Mouse (Mus musculus) liver, embryonic 12.5 days (tissue): ENCODE results near the gene Setd5. TPM values are rescaled to one million over a fixed set of nuclear protein-coding genes. Genes with fewer than 3 reads are reported as not detected.

ENCODE experiments used
- ATAC-seq: fragments of 200-750 bp; cut with Nextera tagmentation; 2 replicates; pipeline ENCODE4 v1.8.0; 2017; ENCODE audit warnings: moderate number of reproducible peaks, mild to moderate bottlenecking, moderate library complexity
- H3K27ac ChIP-seq: fragments of 300-500 bp; sonication (generic); 2 replicates; pipeline ENCODE4 v1.5.1; 2016; ENCODE audit warnings: mild to moderate bottlenecking
- H3K27me3 ChIP-seq: fragments of 300-500 bp; sonication (generic); replicated peaks from 2 replicates; pipeline ENCODE4 v1.6.1; 2016; ENCODE audit warnings: mild to moderate bottlenecking, moderate library complexity
- H3K36me3 ChIP-seq: fragments of 300-500 bp; sonication (generic); 2 replicates; pipeline ENCODE4 v1.6.1; 2016; ENCODE audit warnings: mild to moderate bottlenecking, moderate library complexity
- H3K4me1 ChIP-seq: fragments of 300-500 bp; sonication (generic); 2 replicates; pipeline ENCODE4 v1.6.1; 2016
- H3K4me2 ChIP-seq: fragments of 300-500 bp; sonication (generic); 2 replicates; pipeline ENCODE4 v1.6.1; 2016; ENCODE audit warnings: mild to moderate bottlenecking, moderate library complexity
- H3K4me3 ChIP-seq: fragments of 300-500 bp; sonication (generic); 2 replicates; pipeline ENCODE4 v1.5.1; 2016; ENCODE audit warnings: mild to moderate bottlenecking, moderate library complexity
- H3K9ac ChIP-seq: fragments of 300-500 bp; sonication (generic); 2 replicates; pipeline ENCODE4 v1.6.1; 2016; ENCODE audit warnings: mild to moderate bottlenecking, moderate library complexity
- H3K9me3 ChIP-seq: fragments of 300-500 bp; sonication (generic); replicated peaks from 2 replicates; pipeline ENCODE4 v1.6.1; 2016; ENCODE audit warnings: mild to moderate bottlenecking, moderate library complexity
- WGBS: fragments of 180-500 bp; shearing (Covaris S2); methylation state at CpG from one replicate; pipeline ENCODE4 v1.1.7; 2016; ENCODE audit not compliant: insufficient replicate concordance; 5-methylcytosine and 5-hydroxymethylcytosine counted together
- polyA plus RNA-seq: library from polyadenylated mRNA; unstranded; fragments of >200 nt; fragmentation: Nextera tagmentation; extraction: Ambion mirVana; gene quantifications from 2 replicates; pipeline ENCODE4 v1.2.1, GENCODE M21; 2016

The Setd5 gene
- polyA plus RNA-seq, 1 experiment from 2014 or later: 27.2 TPM

- Histone ChIP-seq H3K9ac (no peak overlapping the region), H3K4me3 (no peak overlapping the region), H3K4me2 (no peak overlapping the region), H3K27me3 (peaks cover 4% of the 10 kb centered on the region; the same call in 1 of the 2 replicates), H3K27ac (no peak overlapping the region), H3K9me3 (no peaks in the 10 kb centered on the region), H3K4me1 (no peaks in the 10 kb centered on the region), H3K36me3 (no peaks in the 10 kb centered on the region)
- WGBS: 23% methylated on average over 14 of the region's 14 CpGs
- ATAC-seq: no peak
Measured at GRCm38 (mm10) chr6:113178286-113179194, 101.4 kb downstream of the Setd5 start.

GRCm38 (mm10) chr6:113179195-113179733 lies 102.1 kb downstream of the Setd5 start:
- Histone ChIP-seq H3K4me2 (no peak overlapping the region), H3K27ac (no peak overlapping the region), H3K9ac (no peak overlapping the region), H3K4me1 (no peaks in the 10 kb centered on the region), H3K9me3 (no peaks in the 10 kb centered on the region), H3K27me3 (peaks cover 4% of the 10 kb centered on the region; the same call in 1 of the 2 replicates), H3K4me3 (no peak overlapping the region), H3K36me3 (no peaks in the 10 kb centered on the region)
- 35% methylated on average over 4 of the region's 4 CpGs for whole genome bisulfite sequencing
- no peak for ATAC-seq

- Histone ChIP-seq H3K27ac (no peak overlapping the region), H3K36me3 (no peaks in the 10 kb centered on the region), H3K4me3 (no peak overlapping the region), H3K9ac (no peak overlapping the region), H3K4me2 (no peak overlapping the region), H3K27me3 (no peaks in the 10 kb centered on the region; the same call in 1 of the 2 replicates), H3K4me1 (no peaks in the 10 kb centered on the region), H3K9me3 (no peaks in the 10 kb centered on the region)
- WGBS: 58% methylated on average over 9 of the region's 9 CpGs
- no peak for ATAC-seq
Measured at GRCm38 (mm10) chr6:113184163-113184562, 107.0 kb downstream of the Setd5 start.

- Histone ChIP-seq H3K4me1 (no peaks in the 10 kb centered on the region), H3K36me3 (no peaks in the 10 kb centered on the region), H3K9me3 (no peaks in the 10 kb centered on the region), H3K27ac (no peak overlapping the region), H3K27me3 (no peaks in the 10 kb centered on the region), H3K9ac (no peak overlapping the region), H3K4me2 (no peak overlapping the region), H3K4me3 (no peak overlapping the region)
- no peak for ATAC-seq
- WGBS: 65% methylated on average over 21 of the region's 21 CpGs
Measured at GRCm38 (mm10) chr6:113184866-113185525, 107.8 kb downstream of the Setd5 start.

GRCm38 (mm10) chr6:113193765-113194460 lies 116.7 kb downstream of the Setd5 start:
- WGBS: 6% methylated on average over 46 of the region's 46 CpGs
- Histone ChIP-seq H3K4me1 (peaks cover 12% of the 10 kb centered on the region; the same call in 1 of the 2 replicates), H3K9me3 (no peaks in the 10 kb centered on the region), H3K4me2 (peak overlapping the region; percentile 25), H3K36me3 (no peaks in the 10 kb centered on the region), H3K27ac (no peak overlapping the region), H3K4me3 (no peak overlapping the region), H3K9ac (no peak overlapping the region), H3K27me3 (peaks cover 73% of the 10 kb centered on the region)
- no peak for ATAC-seq

GRCm38 (mm10) chr6:113194517-113194840 lies 117.3 kb downstream of the Setd5 start:
- Histone ChIP-seq H3K27ac (no peak overlapping the region), H3K9ac (no peak overlapping the region), H3K4me3 (no peak overlapping the region), H3K27me3 (peaks cover 76% of the 10 kb centered on the region), H3K9me3 (no peaks in the 10 kb centered on the region), H3K4me1 (peaks cover 12% of the 10 kb centered on the region; the same call in 1 of the 2 replicates), H3K36me3 (no peaks in the 10 kb centered on the region), H3K4me2 (peak overlapping the region; percentile 65)
- 5% methylated on average over 5 of the region's 5 CpGs for WGBS
- ATAC-seq: no peak

GRCm38 (mm10) chr6:113194841-113195595 lies 117.9 kb downstream of the Setd5 start, which contains the start of gene Lhfpl4:
TSS of gene Lhfpl4 (minus strand) at chr6:113195384.
- 4% methylated on average over 34 of the region's 66 CpGs for WGBS
- Histone ChIP-seq H3K4me1 (peaks cover 12% of the 10 kb centered on the region; the same call in 1 of the 2 replicates), H3K9me3 (no peaks in the 10 kb centered on the region), H3K4me2 (peak within 1 kb of the TSS; percentile 65), H3K4me3 (peak within 1 kb of the TSS; percentile 45), H3K27ac (no peak within 1 kb of the TSS), H3K36me3 (no peaks in the 10 kb centered on the region), H3K27me3 (peaks cover 76% of the 10 kb centered on the region), H3K9ac (no peak within 1 kb of the TSS)
- ATAC-seq: no peak

- H3K9ac ChIP-seq: no peak overlapping the region
- H3K27me3 ChIP-seq: peaks cover 76% of the 10 kb centered on the region
- no peaks in the 10 kb centered on the region for H3K36me3 ChIP-seq
- peaks cover 12% of the 10 kb centered on the region; the same call in 1 of the 2 replicates for H3K4me1 ChIP-seq
- no peak overlapping the region for H3K4me3 ChIP-seq
- ATAC-seq: no peak
- 12% methylated on average over 9 of the region's 9 CpGs for whole genome bisulfite sequencing
- H3K4me2 ChIP-seq: peak overlapping the region; percentile 65
- no peak overlapping the region for H3K27ac ChIP-seq
- H3K9me3 ChIP-seq: no peaks in the 10 kb centered on the region
Measured at GRCm38 (mm10) chr6:113195596-113195992, 118.4 kb downstream of the Setd5 start.

Other genes with a start within 250 kb of the Setd5 start
- gene Srgap3, start 130.1 kb upstream of the Setd5 start, polyA plus RNA-seq: 0.85 and 1.3 TPM in 2 replicates
- 53.1 and 57.0 TPM in 2 replicates for gene Thumpd3, start 31.1 kb upstream of the Setd5 start, polyA plus RNA-seq
- 0.44 and 0.70 TPM in 2 replicates for gene Lhfpl4, start 118.0 kb downstream of the Setd5 start, polyA plus RNA-seq
- 24.8 and 26.5 TPM in 2 replicates for gene Mtmr14, start 160.5 kb downstream of the Setd5 start, polyA plus RNA-seq
- gene Cpne9, start 204.9 kb downstream of the Setd5 start, polyA plus RNA-seq: 0.02 TPM in 1 of 2 replicates, not detected in the other
- gene Brpf1, start 229.8 kb downstream of the Setd5 start, polyA plus RNA-seq: 15.8 and 16.0 TPM in 2 replicates
- gene Ogg1, start 249.6 kb downstream of the Setd5 start, polyA plus RNA-seq: 8.7 and 9.1 TPM in 2 replicates